Mouse (Mus musculus): ENCODE data around the gene Defb22. TPM values are rescaled to one million over a fixed set of nuclear protein-coding genes. Genes with fewer than 3 reads are reported as not detected.

The Defb22 gene
- total RNA-seq (2021) = not detected
- long read RNA-seq, experiment 1 = 0 reads
- long read RNA-seq, experiment 2 = 0 reads

DNA sequence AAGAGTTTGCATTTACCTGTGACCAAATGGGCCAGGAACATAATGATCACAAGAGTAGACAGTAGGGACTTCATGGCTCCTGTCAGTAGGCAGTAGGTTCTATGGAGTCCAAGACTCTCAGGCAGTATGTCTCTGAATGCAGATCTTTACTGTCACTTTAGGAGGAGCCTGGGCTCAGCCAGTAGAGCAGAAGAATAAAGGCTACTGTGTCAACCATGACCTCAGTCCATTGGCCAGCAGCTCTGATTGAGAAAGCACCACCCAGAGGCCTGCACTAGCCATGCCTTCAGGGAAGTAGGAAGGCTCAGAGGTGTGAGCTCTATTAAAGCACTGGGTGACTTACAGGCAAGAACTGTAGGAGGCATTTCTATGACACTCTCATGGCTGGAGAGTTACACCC, at the start of gene Defb22:
TSS of gene Defb22 (minus strand) at position 101 of the 400 bp plus-strand sequence.
- DNase-seq = no peak

DNA sequence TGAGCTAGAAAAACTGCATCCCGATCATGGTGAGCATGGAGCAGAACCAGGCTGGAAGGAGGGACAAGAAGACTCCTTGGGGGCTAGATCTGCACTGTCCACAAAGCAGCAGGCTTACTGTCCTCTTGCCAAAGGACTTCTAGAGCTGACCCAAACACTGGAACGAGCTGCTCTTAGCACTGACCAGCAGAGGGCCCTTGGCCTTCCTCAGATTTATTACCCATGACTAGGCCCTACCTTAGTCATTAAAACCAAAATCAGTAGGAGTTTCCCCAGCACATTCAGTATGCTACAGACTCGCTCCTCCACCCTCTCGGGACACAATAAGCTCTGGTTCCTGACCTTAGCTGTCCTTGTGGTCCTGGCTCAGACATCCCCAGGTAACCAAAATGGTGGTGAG, 28.0 kb upstream of the Defb22 start, which contains the start of gene Defb28:
TSS of gene Defb28 (plus strand) at position 275 of the 400 bp plus-strand sequence.
- peak; percentile 18 for DNase-seq

DNA sequence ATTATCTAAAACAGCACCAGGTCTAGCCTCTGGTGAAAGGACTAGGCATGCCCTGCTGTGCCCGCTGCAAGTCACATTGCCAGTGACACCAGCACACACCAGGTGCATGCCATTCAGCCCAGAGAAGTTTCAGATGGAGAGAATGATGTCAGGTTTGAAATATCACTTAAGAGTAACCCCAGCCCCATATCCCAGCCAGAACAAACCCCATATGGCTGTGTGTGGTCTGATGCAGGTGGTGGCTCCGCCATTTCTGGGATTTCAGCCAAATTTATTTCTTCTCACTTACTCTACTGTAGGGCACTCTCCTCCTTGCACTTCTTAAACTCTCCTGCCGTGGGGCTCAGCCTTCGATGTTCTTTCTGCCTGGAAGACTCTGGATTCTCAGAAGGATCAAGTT, 26.1 kb upstream of the Defb22 start:
- no peak for DNase-seq

DNA sequence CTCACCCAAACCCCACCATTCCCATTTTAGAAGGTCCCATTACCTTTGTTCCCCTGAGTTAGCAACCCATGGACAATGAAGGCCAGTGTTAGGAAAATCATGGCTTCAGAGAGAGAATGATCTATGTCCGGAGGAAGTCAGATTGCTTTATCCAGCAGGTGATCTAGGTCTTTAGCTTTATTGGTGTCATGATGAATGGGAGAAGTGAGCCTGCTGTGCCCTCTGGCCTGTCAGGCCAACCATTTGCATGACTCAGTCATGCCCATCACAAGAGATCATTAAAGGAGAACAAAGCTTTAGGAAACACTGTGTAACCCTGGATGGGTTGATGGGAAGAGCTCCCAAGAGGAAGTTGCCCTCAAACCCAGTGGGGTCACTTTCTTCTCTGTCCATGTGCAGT, 21.7 kb upstream of the Defb22 start, which contains the start of gene Defb26:
TSS of gene Defb26 (minus strand) at position 101 of the 400 bp plus-strand sequence.
- no peak for DNase-seq

DNA sequence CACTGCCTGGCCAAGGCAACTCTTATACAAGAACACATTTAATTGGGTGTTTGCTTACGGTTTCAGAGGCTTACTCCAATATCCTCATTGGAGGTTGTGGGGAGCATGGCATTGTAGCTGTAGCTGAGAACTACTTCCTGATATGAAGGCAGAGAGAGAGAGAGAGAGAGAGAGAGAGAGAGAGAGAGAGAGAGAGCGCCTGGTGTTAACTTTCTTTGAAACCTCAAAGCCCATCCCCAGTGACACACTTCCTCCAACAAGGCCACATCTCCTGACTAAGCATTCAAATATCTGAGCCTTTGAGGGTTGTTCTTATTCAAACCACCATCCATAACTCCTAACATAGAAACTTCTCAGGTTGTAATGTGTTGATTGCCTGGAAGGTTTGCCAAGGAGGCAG, 14.0 kb upstream of the Defb22 start:
- no peak for DNase-seq

DNA sequence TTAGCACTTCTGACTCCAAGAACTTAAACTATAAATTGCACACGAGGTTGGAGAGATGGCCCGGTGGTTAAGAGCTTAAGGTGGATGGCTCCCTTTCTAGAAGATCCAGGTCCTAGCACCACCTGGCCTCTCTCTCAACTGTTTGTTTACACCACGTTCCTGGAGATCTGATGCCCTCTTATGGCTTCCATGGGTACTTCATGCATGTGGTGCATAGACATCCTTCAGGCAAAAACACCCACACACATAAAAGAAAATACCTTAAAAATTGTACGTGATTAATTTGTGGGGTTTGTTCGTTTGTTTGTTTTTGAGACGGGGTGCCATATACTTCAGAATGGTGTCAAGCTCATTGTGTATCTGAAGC, 10.9 kb upstream of the Defb22 start:
- no peak for DNase-seq

DNA sequence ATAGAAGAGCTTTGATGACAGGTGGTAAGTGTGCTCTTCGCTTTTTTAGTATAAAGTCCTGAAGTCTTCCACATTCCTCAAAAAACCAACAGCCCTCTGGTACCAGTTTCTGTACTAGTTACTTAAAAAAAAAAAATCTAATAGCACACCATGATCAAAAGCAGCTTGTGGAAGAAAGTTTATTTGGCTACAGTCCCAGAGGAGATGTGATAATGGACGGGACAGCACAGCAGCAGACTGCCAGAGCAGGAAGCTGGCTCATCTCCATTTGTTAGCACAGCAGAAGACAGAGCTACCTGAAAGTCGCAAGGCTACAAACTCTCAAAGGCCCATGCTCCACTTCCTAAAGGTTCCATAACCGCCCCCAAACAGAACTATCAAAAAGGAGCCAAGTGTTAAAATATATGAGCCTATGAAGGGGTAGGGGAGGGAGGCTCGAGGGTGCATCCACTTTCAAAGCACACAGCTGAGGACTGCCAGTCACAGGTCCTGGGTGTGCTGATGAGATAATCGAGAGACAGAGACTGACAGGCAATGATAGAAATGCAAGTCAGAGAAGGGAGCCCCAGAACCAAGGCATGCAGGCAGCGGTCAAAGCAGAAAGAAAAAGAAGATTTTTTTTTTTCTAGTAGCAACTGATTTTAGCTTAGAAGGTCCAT, 10.4 kb upstream of the Defb22 start:
- no peak for DNase-seq

DNA sequence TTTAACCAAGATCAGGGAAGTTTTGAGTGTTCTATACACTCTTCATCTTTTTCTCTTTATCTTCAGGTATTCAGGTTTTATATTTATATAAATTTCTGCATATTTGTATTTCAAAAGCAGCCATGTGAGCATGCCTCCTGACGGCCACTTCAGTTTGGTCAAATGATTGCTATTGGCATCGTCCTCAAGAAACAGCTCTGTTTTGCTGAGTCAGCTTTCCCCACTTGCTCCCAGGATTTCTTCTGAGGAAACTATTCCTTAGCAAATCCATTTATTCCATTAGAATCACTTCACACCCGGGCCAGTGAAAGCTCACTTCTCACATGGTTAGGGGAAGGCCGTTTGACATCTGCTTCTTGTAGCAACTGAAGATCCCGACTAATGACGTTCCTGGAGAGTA, 8.1 kb upstream of the Defb22 start:
- DNase-seq = no peak

DNA sequence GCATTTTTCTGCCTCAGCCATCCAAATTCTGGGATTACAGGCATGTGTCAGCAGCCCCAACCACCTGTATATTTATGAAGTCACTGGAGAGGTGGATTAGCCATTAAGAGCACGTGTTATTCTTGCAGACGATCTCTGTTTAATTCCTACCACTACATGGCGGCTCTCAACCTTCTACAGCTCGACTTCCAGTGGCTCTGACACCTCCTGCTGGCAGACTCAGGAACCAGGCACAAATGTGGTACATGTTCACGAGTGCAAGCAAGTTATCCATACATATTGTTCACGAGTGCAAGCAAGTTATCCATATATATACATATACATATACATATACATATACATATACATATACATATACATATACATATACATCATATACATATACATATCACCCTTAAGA, 3.2 kb upstream of the Defb22 start:
- DNase-seq = no peak

DNA sequence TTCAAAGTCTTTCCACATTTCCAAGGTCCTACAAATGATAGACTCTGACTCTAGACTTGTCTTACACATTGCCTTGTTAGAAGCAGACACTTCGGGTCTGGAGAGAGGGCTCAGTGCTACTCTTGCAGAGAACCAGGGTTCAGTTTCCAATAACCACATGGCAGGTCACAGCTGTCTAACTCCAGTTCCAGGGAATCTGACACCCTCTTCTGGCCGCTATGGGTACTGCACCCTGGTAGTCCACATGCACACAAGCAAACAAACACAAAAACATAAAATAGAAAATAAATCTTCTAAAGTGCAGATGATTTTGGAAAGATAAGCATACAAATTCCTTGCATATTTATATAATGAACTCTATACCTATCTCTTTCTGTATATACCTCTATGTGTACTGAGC, 2.9 kb downstream of the Defb22 start:
- no peak for DNase-seq

DNA sequence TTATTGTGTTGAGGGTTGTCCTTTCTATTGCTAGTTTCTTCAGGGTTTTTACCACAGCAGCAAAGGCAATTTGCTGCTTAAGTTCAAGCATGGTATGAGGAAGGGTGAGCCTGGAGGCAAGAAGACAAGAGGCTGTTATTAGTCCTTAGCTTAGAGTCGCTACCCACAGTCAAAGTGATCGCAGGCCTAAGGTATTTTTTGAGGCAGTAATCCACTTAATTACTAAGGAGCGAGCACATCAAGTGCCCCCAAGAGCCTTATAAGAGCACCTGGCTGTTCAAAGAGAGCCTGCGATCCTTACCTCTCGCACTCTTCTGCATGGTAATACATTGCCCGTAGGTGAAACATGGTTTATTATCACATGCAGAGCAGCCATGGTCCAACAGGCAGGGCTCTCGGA, 8.2 kb downstream of the Defb22 start:
- DNase-seq = no peak

DNA sequence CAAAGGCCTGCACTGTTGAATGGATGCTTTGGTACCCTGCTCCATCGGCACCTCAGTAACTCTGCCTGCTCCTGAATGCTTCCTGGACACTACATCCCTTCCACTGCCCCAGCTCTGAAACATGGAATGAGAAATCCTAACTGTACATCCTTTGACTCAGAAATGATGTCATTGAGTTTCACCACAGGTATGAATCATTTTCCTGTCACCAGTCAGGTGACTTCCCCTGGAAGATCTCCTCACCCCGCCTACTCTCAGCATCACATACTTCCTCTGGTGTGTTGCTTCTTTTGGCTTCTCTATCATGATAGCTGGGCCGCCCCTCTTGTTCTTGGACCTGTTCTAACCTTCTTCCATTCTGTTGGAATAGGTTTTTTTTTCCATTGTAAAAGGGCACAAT, 9.1 kb downstream of the Defb22 start:
- no peak for DNase-seq

DNA sequence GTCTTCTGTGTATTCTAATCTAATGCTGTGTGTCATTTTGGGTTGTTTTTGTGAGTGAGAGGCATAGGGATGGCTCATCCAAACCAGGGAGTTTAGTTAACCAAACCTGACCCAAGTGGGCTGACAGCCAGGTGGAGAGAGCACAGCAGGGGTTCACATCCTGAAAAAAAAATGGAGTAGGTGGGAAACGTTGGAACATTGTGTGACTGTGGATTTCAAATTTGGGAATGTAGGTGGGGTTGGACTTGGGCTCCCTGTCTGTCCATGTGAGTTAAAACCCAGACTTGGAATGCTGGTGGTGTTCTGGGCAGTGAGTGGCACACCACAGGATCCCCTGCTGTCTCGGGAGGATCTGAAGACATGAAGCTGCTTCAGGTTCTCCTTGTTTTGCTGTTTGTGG, 13.2 kb downstream of the Defb22 start, which contains the start of gene Defb20:
TSS of gene Defb20 (plus strand) at position 301 of the 400 bp plus-strand sequence.
- DNase-seq = no peak

DNA sequence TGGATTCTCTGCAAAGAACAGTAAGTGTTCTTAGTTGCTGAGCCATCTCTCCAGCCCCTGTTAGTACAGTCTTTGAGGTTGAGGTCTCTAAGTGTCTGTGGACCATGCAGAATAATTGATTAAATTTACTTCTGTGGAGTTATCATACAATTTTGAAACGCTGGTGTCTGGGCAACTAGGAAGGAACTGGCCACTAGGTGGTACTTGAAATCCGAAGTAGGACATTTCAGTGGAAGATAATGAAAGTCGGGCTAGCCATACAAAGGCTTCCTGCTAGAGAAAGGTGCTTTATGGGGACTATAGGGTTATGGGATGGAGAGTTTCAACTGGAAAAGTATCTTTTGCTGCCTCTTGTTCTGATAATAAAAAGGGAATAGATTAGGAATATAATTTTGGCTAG, 17.5 kb downstream of the Defb22 start:
- no peak for DNase-seq

DNA sequence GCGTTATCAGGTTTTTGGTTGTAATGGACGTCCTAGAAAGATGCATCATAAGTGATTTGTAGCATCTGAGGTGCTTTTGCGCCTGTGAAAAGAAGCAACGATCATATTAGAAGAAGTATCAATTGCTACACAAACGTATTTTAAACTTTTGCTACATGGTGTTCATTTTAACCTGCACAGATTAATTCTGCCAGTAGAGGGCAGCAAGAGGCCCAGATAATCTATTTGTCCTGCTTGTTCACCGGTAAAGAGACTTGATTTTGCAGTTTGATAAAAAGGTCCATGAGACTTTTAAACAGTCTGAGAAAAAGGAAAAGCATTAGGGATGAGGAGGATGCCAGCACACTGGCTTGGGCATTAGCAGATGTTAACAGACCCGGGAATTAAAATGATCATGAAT, 19.0 kb downstream of the Defb22 start:
- DNase-seq = peak; percentile 62

DNA sequence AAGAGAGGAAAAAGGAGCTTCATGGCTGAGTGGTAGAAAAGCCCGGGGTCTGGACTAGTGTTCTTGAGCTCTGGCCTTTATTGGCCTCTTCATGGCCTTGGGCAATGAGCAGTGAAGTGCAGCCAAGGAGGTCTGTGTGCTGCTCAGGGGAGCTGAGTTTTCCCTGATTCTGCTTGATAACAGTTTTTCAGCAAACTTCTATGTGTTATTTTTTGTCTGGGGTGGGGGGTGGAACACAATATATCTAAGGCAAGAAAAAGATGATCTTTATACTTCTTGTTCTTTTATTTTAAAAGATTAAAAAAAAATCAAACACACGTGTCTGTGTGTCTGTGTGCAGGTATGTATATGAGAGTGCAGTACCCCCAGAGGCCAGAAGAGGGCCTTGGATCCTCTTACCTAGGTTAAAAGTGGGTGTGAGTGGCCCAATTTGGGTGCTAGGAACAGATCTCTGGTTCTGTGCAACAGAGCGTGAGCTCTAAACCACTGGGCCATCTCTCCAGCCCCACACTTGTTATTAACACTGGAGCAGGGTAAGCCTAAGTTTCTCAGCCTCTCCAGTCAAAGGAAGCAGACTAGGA, 25.3 kb downstream of the Defb22 start, which contains the start of gene Defb23:
TSS of gene Defb23 (minus strand) at position 51 of the 581 bp plus-strand sequence.
- no peak for DNase-seq

DNA sequence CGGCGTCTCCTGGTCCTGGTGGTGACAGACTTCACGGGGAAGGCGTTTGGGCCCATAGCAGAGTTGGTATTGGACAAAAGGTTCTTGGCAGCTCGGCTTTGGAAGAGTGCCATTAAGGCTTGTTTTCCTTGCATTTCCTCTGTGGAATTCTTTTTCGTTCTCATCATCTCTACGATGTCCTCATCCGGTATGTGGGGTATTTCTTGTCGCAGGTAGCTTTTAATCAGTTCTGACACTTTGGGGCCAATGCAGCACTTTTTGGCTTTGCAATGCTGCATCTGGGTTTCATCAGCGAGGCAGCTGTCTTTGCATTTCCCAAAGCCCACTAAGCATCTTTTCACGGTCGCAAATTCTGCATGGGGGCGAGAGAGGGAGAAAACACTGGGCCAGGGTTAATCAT, 30.7 kb downstream of the Defb22 start:
- no peak for DNase-seq

DNA sequence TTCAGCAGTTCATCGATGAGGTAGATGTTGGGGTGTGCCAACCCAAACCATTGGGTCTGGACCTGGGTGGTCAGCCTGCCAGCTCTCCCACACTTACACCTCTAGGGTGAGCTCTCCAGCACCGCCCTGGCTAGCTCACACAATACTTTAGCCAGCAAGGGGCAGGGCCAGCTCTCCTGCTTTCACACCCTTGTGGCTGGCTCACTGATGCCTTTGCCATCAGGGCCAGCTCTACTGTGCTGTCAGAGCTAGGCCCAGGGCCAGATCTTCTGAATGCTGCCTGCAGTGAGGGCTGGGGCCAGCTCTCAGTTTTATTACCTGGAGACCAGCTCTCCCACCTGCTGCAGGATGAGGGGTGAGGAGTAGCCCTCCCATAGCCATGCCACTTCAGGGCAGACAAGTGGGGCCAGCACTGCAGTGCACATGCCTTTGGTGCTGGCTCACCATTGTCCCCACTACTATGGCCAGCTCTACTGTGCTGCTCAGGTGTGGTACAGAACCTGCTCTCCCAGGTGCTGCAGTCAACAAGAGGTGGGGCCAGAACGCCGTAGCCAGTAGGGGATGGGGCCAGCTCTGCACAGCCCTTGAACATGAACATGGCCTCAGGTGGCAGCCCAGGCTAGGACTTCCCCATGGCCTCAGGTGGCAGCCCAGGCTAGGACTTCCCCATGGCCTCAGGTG, 37.7 kb downstream of the Defb22 start:
- no peak for DNase-seq

DNA sequence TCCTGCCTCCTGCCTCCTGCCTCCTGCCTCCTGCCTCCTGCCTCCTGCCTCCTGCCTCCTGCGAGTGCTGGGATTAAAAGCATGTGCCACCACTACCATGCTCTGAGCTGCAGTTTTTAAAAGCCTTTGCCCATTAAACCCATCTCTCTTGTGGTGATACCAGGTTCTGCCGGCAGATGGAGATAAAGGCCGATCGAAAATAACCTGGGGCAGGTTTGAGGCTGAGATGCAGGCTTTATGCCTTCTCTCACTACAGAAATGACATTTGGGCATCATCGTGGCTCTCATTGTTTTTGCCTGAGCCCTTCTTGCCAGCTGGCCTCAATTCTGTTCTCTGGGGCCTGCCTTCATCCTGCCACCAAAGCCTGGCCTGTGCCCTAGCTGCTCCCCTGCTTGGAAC, 39.7 kb downstream of the Defb22 start:
- peak; percentile 76 for DNase-seq

DNA sequence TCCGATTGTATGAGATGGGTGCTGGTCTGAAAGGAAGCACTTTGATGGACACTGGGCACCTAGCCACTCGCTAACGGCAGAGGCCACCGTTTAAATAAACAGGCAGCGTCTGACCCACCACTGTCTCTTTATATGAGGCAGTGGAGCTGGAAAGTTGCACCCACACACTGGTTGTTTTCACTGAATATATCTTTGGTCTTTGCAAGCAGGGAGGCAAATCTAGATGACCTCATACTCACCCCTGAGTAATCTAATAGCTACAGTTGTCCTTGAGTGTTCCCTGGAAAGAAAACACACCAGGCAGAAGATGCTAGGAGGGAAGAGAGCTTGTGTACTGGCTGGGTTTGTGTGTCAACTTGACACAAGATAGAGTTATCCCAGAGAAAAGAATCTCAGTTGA, 42.5 kb downstream of the Defb22 start:
- DNase-seq = no peak

DNA sequence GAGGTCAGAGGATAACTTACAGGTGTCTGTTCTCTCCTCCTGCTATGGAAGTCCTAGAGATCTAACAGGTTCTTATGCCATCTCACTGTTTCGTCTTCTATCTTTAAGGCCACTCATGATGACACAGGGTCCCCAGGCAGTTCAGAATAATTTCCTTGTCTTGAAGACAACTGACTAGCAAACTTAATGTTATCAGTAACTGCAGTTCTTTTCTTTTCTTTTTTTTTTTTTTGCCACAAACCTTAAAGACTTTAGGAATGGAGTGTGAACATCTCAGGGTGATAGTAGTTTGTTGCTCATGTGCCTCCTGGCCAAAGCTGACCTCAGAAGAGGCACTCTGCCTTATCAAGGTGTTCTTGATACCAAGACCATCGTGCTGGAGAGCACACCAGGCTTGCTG, 43.3 kb downstream of the Defb22 start:
- no peak for DNase-seq

DNA sequence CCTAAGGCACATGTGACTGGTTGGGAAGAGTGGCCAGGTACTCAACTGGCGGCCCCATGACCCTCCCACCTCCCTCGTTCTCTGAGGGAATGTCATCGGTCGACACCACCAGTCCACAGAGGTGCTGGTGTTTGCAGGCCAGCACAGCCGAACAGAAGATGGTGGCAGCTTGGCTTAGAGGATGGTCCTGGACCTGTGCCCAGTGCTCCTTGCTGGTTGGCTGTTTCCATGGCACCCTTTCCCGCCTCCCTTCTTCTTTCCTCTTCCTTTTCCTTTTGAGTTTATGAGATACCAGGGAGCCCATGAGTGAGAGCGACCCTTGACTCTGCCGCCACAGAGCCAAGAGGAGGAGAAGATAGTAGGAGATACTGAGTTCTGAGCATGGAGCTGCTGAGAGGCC, 46.7 kb downstream of the Defb22 start:
- no peak for DNase-seq

DNA sequence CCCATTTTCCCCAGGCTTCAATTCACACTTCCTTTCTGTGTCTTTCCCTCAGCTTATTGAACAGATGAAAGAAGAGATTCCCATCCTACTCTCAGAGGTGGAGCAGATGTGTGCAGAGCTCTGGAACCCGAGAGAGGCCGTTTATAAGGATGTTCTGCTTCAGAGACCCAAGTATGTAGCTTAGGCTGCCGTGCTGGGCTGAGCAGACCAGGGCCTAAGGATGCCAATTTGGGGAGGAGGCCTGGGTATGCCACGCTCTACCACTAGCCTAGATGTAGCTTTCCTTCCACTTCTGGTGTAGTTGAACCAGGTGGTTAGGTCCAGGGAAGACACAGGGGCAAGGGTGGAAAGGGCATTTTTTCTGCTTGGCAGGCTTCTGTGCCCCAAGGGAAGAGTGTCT, 47.6 kb downstream of the Defb22 start:
- no peak for DNase-seq

DNA sequence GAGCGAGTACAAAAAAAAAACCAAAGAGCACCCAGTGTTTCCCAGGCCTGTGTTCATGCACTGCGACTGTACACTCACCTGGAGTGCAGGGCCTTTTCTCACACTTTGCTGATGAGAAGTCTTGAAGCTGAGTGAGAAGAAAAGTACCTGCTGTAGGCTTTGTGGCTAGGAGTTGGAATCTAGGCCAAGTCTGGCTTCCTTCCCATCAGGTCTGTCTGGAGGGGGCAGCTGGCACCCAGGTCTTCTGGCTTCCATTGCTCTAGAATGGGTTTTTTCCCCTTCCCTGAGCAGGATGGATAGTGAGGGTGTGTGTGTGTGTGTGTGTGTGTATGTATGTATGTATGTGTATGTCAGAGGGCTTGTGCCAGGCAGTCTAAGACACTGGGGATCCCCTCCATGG, 50.1 kb downstream of the Defb22 start:
- no peak for DNase-seq
